Mouse (Mus musculus): ENCODE results near the gene Nsg2. TPM values are rescaled to one million over a fixed set of nuclear protein-coding genes. Genes with fewer than 3 reads are reported as not detected.
"Not testable (repeated sequence)": the region's sequence is repeated elsewhere in the genome, so short reads cannot be mapped to it uniquely, and the experiment has no call there.

Nsg2 gene
- 1 to 10 TPM; 1.0 TPM for total RNA-seq (2021)

- intact Hi-C loops (cut with DNase I): loop anchor here (1.0 kb wide), 1 partner anchor 161 kb away; no protein-coding TSS in a partner anchor
- peak; percentile 37 for DNase-seq (ENCODE audit: low spot score)
Measured at GRCm38 (mm10) chr11:32000281-32000680, at the start of gene Nsg2. Gene Nsg2, plus strand, starts transcription at chr11:32000463.

GRCm38 (mm10) chr11:31960071-31960470 is 40.2 kb upstream of the Nsg2 start:
- intact Hi-C loops (cut with DNase I): no loop called here
- DNase-seq (ENCODE audit: low spot score): no peak

GRCm38 (mm10) chr11:31963993-31964392 is 36.3 kb upstream of the Nsg2 start:
- no peak for DNase-seq (ENCODE audit: low spot score)
- intact Hi-C loops (cut with DNase I): no loop called here

GRCm38 (mm10) chr11:31965256-31966134 is 34.8 kb upstream of the Nsg2 start, which contains the start of gene 4930524B15Rik:
Gene 4930524B15Rik, plus strand, starts transcription at chr11:31965592.
- no peak for DNase-seq (ENCODE audit: low spot score)
- intact Hi-C loops (cut with DNase I): no loop called here

- intact Hi-C loops (cut with DNase I): no loop called here
- no peak for DNase-seq (ENCODE audit: low spot score)
Measured at GRCm38 (mm10) chr11:31974132-31974531, 26.1 kb upstream of the Nsg2 start.

GRCm38 (mm10) chr11:31974826-31975225 is 25.4 kb upstream of the Nsg2 start:
- intact Hi-C loops (cut with DNase I): no loop called here
- no peak for DNase-seq (ENCODE audit: low spot score)

GRCm38 (mm10) chr11:31975678-31976077 is 24.6 kb upstream of the Nsg2 start:
- intact Hi-C loops (cut with DNase I): no loop called here
- DNase-seq (ENCODE audit: low spot score): no peak

GRCm38 (mm10) chr11:31976137-31976536 is 24.1 kb upstream of the Nsg2 start:
- intact Hi-C loops (cut with DNase I): no loop called here
- no peak for DNase-seq (ENCODE audit: low spot score)

GRCm38 (mm10) chr11:31980089-31980488 is 20.2 kb upstream of the Nsg2 start:
- intact Hi-C loops (cut with DNase I); DNase-seq (ENCODE audit: low spot score): not testable (repeated sequence)

GRCm38 (mm10) chr11:31981830-31982229 is 18.4 kb upstream of the Nsg2 start:
- intact Hi-C loops (cut with DNase I): no loop called here
- no peak for DNase-seq (ENCODE audit: low spot score)

GRCm38 (mm10) chr11:31982247-31982943 is 17.9 kb upstream of the Nsg2 start:
- intact Hi-C loops (cut with DNase I); DNase-seq (ENCODE audit: low spot score): not testable (repeated sequence)

GRCm38 (mm10) chr11:31983249-31983648 is 17.0 kb upstream of the Nsg2 start:
- no peak for DNase-seq (ENCODE audit: low spot score)
- intact Hi-C loops (cut with DNase I): no loop called here

- intact Hi-C loops (cut with DNase I): no loop called here
- no peak for DNase-seq (ENCODE audit: low spot score)
Measured at GRCm38 (mm10) chr11:31984786-31985185, 15.5 kb upstream of the Nsg2 start.

- no peak for DNase-seq (ENCODE audit: low spot score)
- intact Hi-C loops (cut with DNase I): no loop called here
Measured at GRCm38 (mm10) chr11:31992535-31992934, 7.7 kb upstream of the Nsg2 start.

- DNase-seq (ENCODE audit: low spot score): no peak
- intact Hi-C loops (cut with DNase I): loop anchor here (1.0 kb wide), 1 partner anchor 162 kb away; no protein-coding TSS in a partner anchor
Measured at GRCm38 (mm10) chr11:31999716-32000115, 547 bp upstream of the Nsg2 start.

GRCm38 (mm10) chr11:32001181-32001910 is 1.1 kb downstream of the Nsg2 start:
- no peak for DNase-seq (ENCODE audit: low spot score)
- intact Hi-C loops (cut with DNase I): no loop called here

GRCm38 (mm10) chr11:32002670-32003072 is 2.4 kb downstream of the Nsg2 start:
- intact Hi-C loops (cut with DNase I): no loop called here
- no peak for DNase-seq (ENCODE audit: low spot score)

GRCm38 (mm10) chr11:32008049-32008448 is 7.8 kb downstream of the Nsg2 start:
- intact Hi-C loops (cut with DNase I); DNase-seq (ENCODE audit: low spot score): not testable (repeated sequence)

GRCm38 (mm10) chr11:32008852-32009251 is 8.6 kb downstream of the Nsg2 start:
- intact Hi-C loops (cut with DNase I): no loop called here
- no peak for DNase-seq (ENCODE audit: low spot score)

GRCm38 (mm10) chr11:32009961-32010662 is 9.8 kb downstream of the Nsg2 start:
- intact Hi-C loops (cut with DNase I): no loop called here
- DNase-seq (ENCODE audit: low spot score): no peak
